Mouse (Mus musculus) stomach, embryonic 14.5 days (tissue): ENCODE results near the gene Epm2aip1. TPM values are rescaled to one million over a fixed set of nuclear protein-coding genes. Genes with fewer than 3 reads are reported as not detected.
A peak's percentile ranks its signal among the peaks of the same experiment; 100 is the strongest.

Experiments
- ATAC-seq: fragments of 200-750 bp; cut with Nextera tagmentation; 2 replicates; pipeline ENCODE4 v1.8.0; 2017; ENCODE audit warnings: low read depth, moderate TSS enrichment; ENCODE audit not compliant: insufficient number of reproducible peaks, insufficient read depth, low FRiP score
- H3K27ac ChIP-seq: fragments of 300-500 bp; sonication (generic); 2 replicates; pipeline ENCODE4 v1.5.1; 2014; ENCODE audit warnings: mild to moderate bottlenecking, low read length, moderate library complexity, mixed read lengths
- H3K27me3 ChIP-seq: fragments of 300-500 bp; sonication (generic); 2 replicates; pipeline ENCODE4 v1.6.1; 2014; ENCODE audit warnings: low read length, control low read depth, mixed read lengths; ENCODE audit not compliant: control insufficient read depth, insufficient read depth
- H3K36me3 ChIP-seq: fragments of 300-500 bp; sonication (generic); 2 replicates; pipeline ENCODE4 v1.6.1; 2014; ENCODE audit warnings: mild to moderate bottlenecking, control low read depth, low read length, moderate library complexity, mixed read lengths; ENCODE audit not compliant: control insufficient read depth, insufficient read depth
- H3K4me1 ChIP-seq: fragments of 300-500 bp; sonication (generic); 2 replicates; pipeline ENCODE4 v1.6.1; 2014; ENCODE audit warnings: low read length, control low read depth, mixed read lengths; ENCODE audit not compliant: control insufficient read depth, insufficient read depth
- H3K4me2 ChIP-seq: fragments of 300-500 bp; sonication (generic); replicated peaks from 2 replicates; pipeline ENCODE4 v1.6.1; 2014; ENCODE audit warnings: low read depth, low read length, control low read depth
- H3K4me3 ChIP-seq: fragments of 300-500 bp; sonication (generic); 2 replicates; pipeline ENCODE4 v1.5.1; 2014; ENCODE audit warnings: low read depth, low read length, control low read depth
- H3K9ac ChIP-seq: fragments of 300-500 bp; sonication (generic); replicated peaks from 2 replicates; pipeline ENCODE4 v1.6.1; 2014; ENCODE audit warnings: low read depth, mild to moderate bottlenecking, control low read depth, low read length, moderate library complexity, mixed read lengths
- H3K9me3 ChIP-seq: fragments of 300-500 bp; sonication (generic); 2 replicates; pipeline ENCODE4 v1.6.1; 2016; ENCODE audit warnings: low read depth, low read length, control low read depth; ENCODE audit not compliant: control insufficient read depth
- WGBS: fragments of 180-500 bp; shearing (Covaris S2); extraction: QIAGEN DNeasy Blood & Tissue Kit; methylation state at CpG from one replicate; pipeline ENCODE4 v1.1.7; 2014; 5-methylcytosine and 5-hydroxymethylcytosine counted together
- polyA plus RNA-seq: library from polyadenylated mRNA; unstranded; fragments of >200 nt; fragmentation: Nextera tagmentation; extraction: Ambion mirVana; gene quantifications from 2 replicates; pipeline ENCODE4 v1.2.1, GENCODE M21; 2014

Epm2aip1 gene
- polyA plus RNA-seq, 1 experiment from 2014 or later, result 43.7 TPM

DNA sequence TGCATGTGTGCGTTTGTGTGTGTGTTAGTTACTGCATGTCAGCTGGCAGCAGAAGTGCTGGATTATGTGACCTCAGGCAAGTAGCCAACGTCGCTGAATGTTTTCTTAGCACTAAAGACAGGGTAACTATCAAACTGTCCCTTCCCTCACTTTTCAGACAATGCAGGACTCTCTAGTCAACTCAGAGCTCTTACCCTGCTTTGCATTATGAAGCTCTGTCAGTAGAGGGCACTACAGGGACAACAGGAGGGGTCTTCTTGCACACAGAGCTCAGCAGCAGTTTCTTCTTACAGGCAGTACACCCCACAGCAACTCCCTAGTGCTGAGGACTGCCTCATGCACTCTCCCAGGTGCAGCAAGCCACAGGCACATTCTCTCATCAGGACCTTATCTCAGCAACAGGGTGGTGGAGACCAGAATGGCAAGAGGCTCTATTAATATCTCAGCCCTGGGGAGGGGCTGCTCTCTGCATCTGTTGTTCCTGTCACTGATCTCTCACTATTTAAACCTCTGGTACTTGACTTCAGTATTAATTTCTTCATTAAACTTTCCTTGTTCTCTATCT is 24.0 kb upstream of the Epm2aip1 start:
- no peak overlapping the region for H3K9ac ChIP-seq
- WGBS, result 83% methylated on average over 3 of the region's 3 CpGs

DNA sequence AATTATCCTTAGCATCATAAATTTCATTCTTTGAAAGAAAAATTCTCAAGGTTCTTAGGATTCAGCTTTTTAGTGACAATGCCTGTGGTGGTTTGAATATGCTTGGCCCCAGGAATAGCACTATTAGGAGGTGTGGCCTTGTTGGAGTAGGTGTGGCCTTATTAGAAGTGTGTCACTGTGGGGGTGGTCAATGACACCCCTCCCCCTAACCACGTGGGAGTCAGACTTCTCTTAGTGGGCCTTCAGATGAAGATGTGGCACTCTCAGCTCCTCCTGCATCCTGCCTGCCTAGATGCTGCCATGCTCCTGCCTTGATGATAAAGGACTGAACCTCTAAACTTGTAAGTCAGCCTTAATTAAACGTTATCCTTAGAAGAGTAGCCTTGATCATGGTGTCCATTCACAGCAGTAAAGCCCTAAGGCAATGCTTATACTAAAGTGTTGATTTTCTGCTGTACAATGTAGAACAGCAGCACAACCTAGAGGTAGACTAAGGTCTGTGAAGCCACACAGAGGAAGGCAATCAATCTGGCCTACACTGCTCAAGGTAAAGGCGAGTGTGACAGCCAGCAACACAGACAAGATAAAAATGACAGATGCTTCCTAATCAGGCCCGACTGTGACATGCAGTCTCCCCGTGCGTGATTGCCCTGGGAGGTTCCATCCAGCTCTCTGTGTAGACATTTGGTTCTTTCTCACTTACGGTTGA is 19.4 kb upstream of the Epm2aip1 start:
- WGBS, result 65% methylated on average over 7 of the region's 7 CpGs
- Histone ChIP-seq H3K27me3 (no peaks in the 10 kb centered on the region), H3K9me3 (no peaks in the 10 kb centered on the region), H3K27ac (no peak overlapping the region), H3K4me2 (no peak overlapping the region), H3K4me3 (no peak overlapping the region), H3K36me3 (peaks cover 61% of the 10 kb centered on the region), H3K4me1 (no peaks in the 10 kb centered on the region), H3K9ac (no peak overlapping the region)
- ATAC-seq, result no peak

More for the DNA sequence above, 24.0 kb upstream of the Epm2aip1 start:
- H3K4me2 ChIP-seq, result no peak overlapping the region
- no peaks in the 10 kb centered on the region for H3K4me1 ChIP-seq
- no peak overlapping the region for H3K4me3 ChIP-seq
- no peak for ATAC-seq
- H3K27me3 ChIP-seq, result no peaks in the 10 kb centered on the region
- no peak overlapping the region for H3K27ac ChIP-seq
- peaks cover 52% of the 10 kb centered on the region for H3K36me3 ChIP-seq
- H3K9me3 ChIP-seq, result no peaks in the 10 kb centered on the region

DNA sequence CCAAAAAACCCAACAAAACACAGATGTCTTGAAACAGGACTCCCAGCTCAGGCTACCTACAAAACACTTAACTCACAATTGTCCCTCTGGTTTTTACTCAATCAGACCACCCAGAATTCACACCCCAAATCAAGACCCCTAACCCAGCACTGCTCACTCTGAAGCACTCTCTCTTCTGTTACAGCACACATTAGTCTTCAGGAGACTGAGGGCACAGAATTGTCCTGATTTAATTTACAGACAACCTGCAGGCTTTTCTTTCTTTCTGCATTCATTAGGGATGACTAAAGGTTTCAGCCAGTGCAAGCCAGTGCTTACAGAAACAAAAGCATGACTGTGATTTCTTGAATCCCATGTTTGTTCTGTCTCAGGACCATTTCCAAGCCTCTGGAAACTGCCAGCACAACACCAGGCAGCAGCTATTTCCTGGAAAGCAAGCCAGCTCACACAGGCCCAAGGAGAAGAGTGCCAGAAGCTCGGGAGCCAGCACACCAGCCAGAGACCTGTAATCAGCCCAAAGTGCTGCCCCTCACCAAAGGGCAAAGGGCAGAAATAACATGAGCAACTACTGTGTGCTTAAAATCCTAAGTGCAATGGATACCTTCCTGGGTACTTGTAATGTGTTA is 11.3 kb upstream of the Epm2aip1 start:
- Histone ChIP-seq H3K9ac (no peak overlapping the region), H3K4me2 (no peak overlapping the region), H3K36me3 (peaks cover 40% of the 10 kb centered on the region), H3K4me1 (no peaks in the 10 kb centered on the region), H3K27me3 (no peaks in the 10 kb centered on the region), H3K9me3 (no peaks in the 10 kb centered on the region), H3K27ac (no peak overlapping the region), H3K4me3 (no peak overlapping the region)
- ATAC-seq, result no peak
- WGBS, result 41% methylated on average over 1 of the region's 1 CpGs

- Histone ChIP-seq H3K9ac (no peak overlapping the region), H3K4me1 (no peaks in the 10 kb centered on the region), H3K27ac (no peak overlapping the region), H3K9me3 (no peaks in the 10 kb centered on the region), H3K36me3 (peaks cover 37% of the 10 kb centered on the region), H3K27me3 (no peaks in the 10 kb centered on the region), H3K4me2 (no peak overlapping the region), H3K4me3 (no peak overlapping the region)
- WGBS, result 90% methylated on average over 4 of the region's 4 CpGs
- no peak for ATAC-seq
Observed at GRCm38 (mm10) chr9:111261356-111261755, 10.4 kb upstream of the Epm2aip1 start.

DNA sequence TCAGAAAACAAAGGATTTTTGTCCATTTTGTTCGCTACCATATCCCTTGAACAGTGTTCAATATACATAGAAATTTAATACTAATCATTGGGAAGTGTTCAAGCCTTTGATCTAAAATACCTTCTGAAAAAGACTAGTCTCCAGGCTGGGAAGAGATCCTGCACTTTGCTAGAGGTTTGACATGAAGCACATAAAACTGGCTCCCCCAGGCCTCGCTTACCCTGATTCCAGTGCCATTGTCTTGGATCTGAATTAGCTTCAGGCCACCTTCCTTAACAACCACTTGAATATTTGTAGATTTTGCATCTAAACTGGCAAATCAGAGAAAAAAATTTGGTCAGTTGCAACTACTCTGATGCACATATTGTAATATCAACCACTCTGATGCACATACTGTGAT is 3.7 kb upstream of the Epm2aip1 start:
- Histone ChIP-seq H3K27ac (no peak overlapping the region), H3K36me3 (peaks cover 14% of the 10 kb centered on the region), H3K9me3 (no peaks in the 10 kb centered on the region), H3K4me3 (no peak overlapping the region), H3K27me3 (no peaks in the 10 kb centered on the region), H3K4me1 (peaks cover 6% of the 10 kb centered on the region), H3K9ac (no peak overlapping the region), H3K4me2 (no peak overlapping the region)
- ATAC-seq, result no peak
- 97% methylated on average over 2 of the region's 2 CpGs for WGBS

DNA sequence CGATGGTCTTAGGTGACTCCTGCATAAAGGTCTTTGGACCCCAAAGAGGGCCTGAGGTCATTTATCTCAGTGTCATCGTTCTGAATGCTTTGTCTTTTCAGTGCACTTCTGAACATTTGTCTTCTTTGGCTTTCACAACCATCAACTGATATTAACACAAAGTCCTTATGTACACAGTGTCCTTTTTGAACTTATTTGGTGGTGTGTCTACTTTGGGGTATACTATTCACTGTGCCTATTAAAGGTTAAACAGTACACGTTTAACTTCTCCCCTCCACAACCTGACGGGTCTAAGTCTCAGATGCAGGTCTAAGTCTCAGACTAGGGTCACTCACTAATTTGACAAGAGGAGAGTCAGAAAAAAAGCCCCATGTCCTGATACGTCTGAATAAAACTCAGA is 1.1 kb upstream of the Epm2aip1 start:
- peaks cover 13% of the 10 kb centered on the region; the same call in 1 of the 2 replicates for H3K36me3 ChIP-seq
- H3K4me3 ChIP-seq, result peak overlapping the region; percentile 93
- H3K4me2 ChIP-seq, result peak overlapping the region; percentile 80
- whole genome bisulfite sequencing, result 10% methylated on average over 5 of the region's 5 CpGs
- H3K9me3 ChIP-seq, result no peaks in the 10 kb centered on the region
- no peaks in the 10 kb centered on the region for H3K27me3 ChIP-seq
- peaks cover 26% of the 10 kb centered on the region for H3K4me1 ChIP-seq
- peak overlapping the region; percentile 72 for H3K9ac ChIP-seq
- no peak for ATAC-seq
- H3K27ac ChIP-seq, result peak overlapping the region; percentile 94

GRCm38 (mm10) chr9:111271056-111271433 is 684 bp upstream of the Epm2aip1 start:
- H3K4me2 ChIP-seq, result peak overlapping the region; percentile 80
- peaks cover 13% of the 10 kb centered on the region; the same call in 1 of the 2 replicates for H3K36me3 ChIP-seq
- no peaks in the 10 kb centered on the region for H3K27me3 ChIP-seq
- H3K27ac ChIP-seq, result peak overlapping the region; percentile 94
- peak; percentile 40 for ATAC-seq
- under 1% methylated on average over 32 of the region's 32 CpGs for WGBS
- peak overlapping the region; percentile 93 for H3K4me3 ChIP-seq
- H3K4me1 ChIP-seq, result peaks cover 26% of the 10 kb centered on the region
- H3K9me3 ChIP-seq, result no peaks in the 10 kb centered on the region
- H3K9ac ChIP-seq, result peak overlapping the region; percentile 72

DNA sequence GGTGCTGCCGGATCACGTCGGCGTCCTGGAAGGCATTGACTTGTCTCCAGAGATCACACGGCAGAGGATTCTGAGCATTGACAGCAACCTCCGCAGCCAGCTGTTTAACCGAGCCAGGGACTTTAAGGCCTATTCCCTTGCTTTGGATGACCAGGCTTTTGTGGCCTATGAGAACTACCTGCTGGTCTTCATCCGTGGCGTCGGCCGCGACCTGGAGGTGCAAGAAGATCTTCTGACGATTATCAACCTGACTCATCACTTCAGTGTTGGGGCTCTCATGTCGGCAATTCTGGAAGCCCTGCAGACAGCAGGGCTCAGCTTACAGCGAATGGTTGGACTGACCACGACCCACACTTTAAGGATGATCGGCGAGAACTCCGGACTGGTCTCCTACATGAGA is 627 bp downstream of the Epm2aip1 start:
- Histone ChIP-seq H3K27me3 (no peaks in the 10 kb centered on the region), H3K4me1 (peaks cover 26% of the 10 kb centered on the region), H3K4me3 (peak overlapping the region; percentile 93), H3K27ac (peak overlapping the region; percentile 91), H3K4me2 (peak overlapping the region; percentile 86), H3K36me3 (peaks cover 12% of the 10 kb centered on the region; the same call in 1 of the 2 replicates), H3K9ac (peak overlapping the region; percentile 88), H3K9me3 (no peaks in the 10 kb centered on the region)
- 6% methylated on average over 19 of the region's 19 CpGs for WGBS
- no peak for ATAC-seq
